Mouse (Mus musculus) layer of hippocampus, postnatal 25 days (tissue): Measurements from ENCODE around the gene Hmx1. TPM values are rescaled to one million over a fixed set of nuclear protein-coding genes. Genes with fewer than 3 reads are reported as not detected.

Source experiments
- DNase-seq, 2 experiments: peaks; one replicate each; pipeline ENCODE4 v3.0.0; 2022; ENCODE audit warnings: mixed read lengths in 2 of 2, low spot score in 1 of 2; ENCODE audit errors: extremely low spot score in 1 of 2
- total RNA-seq, 2 experiments: library from RNA; stranded (reverse); gene quantifications; 2 replicates each; pipeline ENCODE4 v1.2.3; 2021

Gene Hmx1
- total RNA-seq, 2 experiments from 2014 or later = not detected

DNA sequence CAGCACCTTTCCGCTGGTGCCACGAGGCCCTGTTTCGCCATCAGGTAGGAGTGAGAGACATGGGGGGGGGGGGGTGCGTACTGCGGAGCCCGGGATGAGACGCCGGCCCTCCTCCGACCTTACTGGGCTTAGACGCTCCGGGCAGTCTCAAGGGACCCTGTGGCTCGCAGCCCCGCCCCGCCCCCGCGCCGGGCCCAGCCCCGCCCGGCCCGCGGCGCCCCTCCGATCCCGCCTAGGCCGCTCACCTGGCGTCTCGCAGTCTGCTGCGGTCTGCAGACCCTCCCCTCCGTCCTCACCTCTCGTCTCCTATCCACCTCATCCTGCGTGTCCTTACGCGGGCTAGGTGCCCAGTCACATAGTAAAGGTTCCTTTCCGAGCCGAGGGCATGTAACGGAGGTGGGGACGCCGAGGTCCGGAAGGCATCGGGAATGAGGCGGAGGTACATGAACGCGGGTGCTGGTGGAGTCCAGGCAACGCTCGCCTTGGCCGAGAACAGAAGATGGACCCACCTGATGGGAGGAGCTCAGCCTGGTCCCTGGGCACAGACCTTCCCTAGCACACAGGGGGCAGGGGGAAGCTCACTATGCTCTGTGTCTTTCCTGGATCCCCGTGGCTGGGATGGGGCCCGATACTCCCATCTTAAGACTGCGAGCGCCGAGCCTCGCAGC, 8.9 kb downstream of the Hmx1 start:
- no peak for DNase-seq

- DNase-seq = no peak
These were observed 9.5 kb downstream of the Hmx1 start for GRCm38 (mm10) chr5:35398310-35398910.

DNA sequence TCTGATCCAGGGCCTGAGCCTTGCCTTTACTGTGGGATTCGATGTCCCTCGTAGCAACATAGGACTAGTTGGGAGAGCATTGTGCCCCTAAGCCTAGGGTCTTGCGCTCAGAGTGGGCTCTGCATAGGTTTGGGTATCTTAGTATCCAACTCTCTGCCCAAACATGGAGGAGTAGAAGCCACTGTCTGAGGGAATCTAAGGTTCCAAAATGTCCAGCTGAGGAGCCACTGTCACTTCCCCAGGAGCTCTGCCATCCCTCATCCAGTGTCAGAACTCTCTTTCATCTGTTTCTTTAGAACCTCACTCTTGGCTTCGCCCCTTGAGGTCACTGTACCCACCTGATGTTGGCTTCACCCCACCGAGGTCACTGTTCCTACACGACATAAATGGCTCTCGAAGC, 10.2 kb downstream of the Hmx1 start:
- no peak for DNase-seq

GRCm38 (mm10) chr5:35399704-35400320, 10.9 kb downstream of the Hmx1 start:
- no peak for DNase-seq

DNA sequence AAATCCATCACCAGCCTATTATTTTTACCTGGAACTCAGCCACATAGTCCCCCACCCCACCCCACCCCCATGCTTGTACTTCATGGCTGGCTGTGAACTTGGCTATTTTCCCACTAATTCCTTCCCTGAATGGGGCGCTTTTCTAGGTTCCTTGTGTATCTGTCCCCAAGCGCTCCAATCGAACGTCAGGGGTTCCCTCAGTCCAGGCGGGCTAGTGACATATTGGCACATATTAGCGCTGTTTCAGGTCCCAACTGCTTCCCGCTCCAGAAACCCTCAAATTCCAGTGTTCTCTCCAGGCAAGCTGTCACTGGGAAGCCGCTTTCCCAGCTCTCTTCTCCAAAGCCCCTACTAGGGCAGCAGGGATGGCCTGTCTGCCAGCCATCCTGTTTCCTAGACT, 12.3 kb downstream of the Hmx1 start:
- DNase-seq = no peak

DNA sequence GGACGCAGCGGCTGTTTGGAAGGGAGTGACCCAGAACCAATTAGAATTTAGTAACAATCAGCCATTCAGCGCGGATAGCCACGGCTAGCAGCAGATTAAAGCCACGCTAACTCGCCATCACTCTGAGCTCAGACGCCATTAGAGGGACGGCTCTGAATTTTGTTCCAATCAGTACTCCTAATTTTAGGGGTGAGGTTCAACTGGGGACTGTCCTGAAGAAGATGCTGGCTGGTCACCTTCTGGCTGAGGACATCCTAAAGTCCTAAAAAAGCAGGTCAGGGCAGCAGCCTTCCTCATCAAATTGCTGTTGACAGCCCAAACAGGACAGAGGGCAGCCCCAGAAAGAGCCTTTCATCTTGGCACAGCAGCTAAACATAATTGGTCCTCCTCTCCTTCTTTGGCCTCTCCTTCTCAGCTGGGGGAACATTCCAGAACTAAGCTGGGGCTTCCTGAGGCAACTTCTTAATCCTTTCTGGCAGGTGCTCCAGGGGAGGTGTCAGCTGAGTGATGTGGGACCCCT, 18.6 kb downstream of the Hmx1 start:
- DNase-seq = no peak

- no peak for DNase-seq
These were observed 22.1 kb downstream of the Hmx1 start for GRCm38 (mm10) chr5:35411028-35411427.

- no peak for DNase-seq
These were observed 23.9 kb downstream of the Hmx1 start for GRCm38 (mm10) chr5:35412833-35413232.

- no peak for DNase-seq
These were observed 28.8 kb downstream of the Hmx1 start for GRCm38 (mm10) chr5:35417707-35418106.

DNA sequence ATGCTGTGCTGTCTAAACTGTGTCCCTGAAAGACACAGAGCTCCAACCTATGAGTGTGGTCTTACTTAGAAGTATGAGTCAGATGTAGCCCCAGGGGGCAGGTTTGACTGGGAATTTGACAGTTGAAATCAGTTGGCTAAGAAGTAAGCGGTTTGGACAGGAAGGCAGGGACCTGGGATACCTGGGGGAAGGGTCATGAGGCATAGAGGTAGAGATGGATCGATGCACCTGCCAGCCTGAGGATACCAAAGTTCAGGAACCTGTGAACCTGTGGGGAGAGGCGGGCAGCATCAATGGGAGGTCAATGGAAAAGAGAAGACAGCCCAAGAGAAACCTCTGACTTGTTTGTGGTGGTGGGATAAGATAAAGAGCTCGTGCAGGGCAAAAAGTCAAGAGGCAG, 32.7 kb downstream of the Hmx1 start:
- DNase-seq = no peak

DNA sequence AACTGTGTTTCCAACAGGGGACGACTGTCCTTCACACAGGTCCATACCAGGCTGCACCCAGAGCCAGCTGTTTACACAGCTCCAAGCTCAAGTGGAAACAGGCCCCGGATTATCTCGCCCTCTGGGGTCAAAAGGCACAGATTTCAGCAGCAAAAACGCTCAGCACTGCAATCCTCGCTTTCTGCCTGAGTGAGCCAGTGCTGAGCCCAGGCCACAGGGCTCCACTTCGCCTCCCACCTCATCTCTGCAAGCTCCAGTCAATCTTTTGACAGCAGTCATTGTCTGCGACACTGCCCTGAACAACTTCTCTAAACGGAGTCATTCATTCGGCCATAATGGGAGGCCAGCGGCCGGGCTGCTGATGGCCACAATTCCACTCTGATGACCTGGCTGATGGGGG, 36.3 kb downstream of the Hmx1 start:
- DNase-seq = no peak

DNA sequence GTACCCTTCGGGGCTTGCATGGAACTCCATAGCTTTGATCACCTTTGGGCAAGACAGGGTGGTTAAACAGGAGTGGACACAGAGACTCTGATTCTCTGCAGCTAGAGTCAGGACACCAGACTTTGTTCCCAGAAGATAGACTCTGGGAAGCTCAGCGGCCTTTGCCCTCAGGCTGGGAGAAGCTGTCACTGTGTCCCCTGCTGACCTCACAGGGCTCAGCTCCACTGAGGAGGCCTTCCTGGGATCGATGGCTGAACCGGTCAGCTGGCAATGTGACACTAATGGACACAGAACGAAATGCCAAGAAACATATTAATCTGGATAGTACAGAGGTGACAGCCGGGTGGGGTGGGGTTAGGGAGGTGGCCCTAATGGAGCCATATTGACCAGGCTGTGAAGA, 39.0 kb downstream of the Hmx1 start:
- no peak for DNase-seq

DNA sequence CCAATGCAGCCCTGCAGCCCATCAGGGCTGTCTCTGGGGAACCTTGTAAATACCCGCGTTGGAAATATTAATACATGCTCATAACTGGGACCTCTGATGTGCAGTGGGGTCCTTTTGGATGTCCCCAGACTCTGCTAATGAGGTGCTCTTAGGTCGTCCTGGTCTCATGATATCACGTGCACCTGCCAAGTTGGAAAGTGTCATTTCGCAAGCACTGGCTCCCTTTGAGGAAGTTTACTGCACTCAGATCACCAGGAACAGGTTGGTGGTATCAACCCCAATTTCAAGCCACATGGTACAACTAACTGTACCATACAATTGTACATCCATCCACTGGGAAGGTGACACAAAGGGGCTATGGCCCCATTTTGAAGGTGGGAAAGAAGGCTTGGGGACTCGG, 39.5 kb downstream of the Hmx1 start:
- DNase-seq = no peak

DNA sequence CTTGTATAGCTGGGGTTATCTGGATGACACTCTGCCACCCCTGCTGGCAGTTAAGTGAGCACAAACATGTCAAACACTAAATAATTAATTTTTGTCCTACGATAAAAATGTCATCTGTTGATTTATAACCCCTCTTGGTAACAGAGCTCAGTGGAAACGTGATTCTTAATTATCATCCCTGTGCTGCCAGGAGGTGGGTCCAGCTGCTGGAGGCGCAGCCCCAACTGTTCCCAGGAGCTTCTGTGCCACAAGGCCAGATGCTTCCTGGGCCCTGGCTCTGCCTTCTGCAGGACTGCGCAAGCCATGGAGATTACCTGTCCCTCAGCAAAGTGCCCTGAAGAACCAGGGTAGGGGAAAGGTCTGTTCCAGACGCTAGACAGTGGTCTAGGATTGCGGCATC, 43.2 kb downstream of the Hmx1 start:
- no peak for DNase-seq

GRCm38 (mm10) chr5:35434038-35434437, 45.1 kb downstream of the Hmx1 start:
- DNase-seq = peak in 1 of 2 experiments; percentile 28

- DNase-seq = no peak
These were observed 45.8 kb downstream of the Hmx1 start for GRCm38 (mm10) chr5:35434703-35435102.

DNA sequence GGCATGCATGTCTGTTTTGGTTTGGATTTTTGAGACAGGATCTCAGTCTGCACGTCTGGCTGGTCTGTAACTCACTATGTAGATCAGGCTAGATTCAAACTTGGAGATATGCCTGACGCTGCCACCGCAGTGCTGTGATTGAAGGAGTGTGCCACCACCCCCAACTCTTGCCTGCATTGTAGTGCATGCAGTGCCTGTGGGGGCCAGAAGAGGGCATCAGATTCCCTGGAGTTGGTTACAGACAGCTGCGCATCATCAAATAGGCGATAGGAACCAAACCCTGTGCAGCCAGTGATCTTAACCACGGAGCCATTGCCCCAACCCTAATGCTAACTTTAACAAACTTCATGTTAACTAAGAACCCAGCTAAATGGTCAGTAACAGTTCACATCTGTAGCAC, 49.9 kb downstream of the Hmx1 start:
- DNase-seq = no peak

GRCm38 (mm10) chr5:35440459-35440858, 51.6 kb downstream of the Hmx1 start:
- no peak for DNase-seq

GRCm38 (mm10) chr5:35441411-35441810, 52.5 kb downstream of the Hmx1 start:
- DNase-seq = no peak

- DNase-seq = no peak
These were observed 55.8 kb downstream of the Hmx1 start for GRCm38 (mm10) chr5:35444731-35445130.

GRCm38 (mm10) chr5:35447656-35448443, 58.9 kb downstream of the Hmx1 start:
- DNase-seq = peak; percentile 31 to 37
